Mouse (Mus musculus) adrenal gland, postnatal 14 days (tissue): ENCODE measurements around the gene Olfr921. TPM values are rescaled to one million over a fixed set of nuclear protein-coding genes. Genes with fewer than 3 reads are reported as not detected.

Experiments used
- DNase-seq: peaks from one replicate; pipeline ENCODE4 v3.0.0; 2021; ENCODE audit warnings: mixed read lengths
- long read RNA-seq, 2 experiments: library from polyadenylated mRNA; stranded (forward); transcript quantifications; one replicate each; pipeline ENCODE4 v2.0.0; 2021
- total RNA-seq: library from RNA; stranded (reverse); gene quantifications from 2 replicates; pipeline ENCODE4 v1.2.3, GENCODE M21; 2021

The Olfr921 gene
- total RNA-seq: not detected in 2 replicates
- long read RNA-seq, experiment 1: 0 reads
- long read RNA-seq, experiment 2: 0 reads

DNA sequence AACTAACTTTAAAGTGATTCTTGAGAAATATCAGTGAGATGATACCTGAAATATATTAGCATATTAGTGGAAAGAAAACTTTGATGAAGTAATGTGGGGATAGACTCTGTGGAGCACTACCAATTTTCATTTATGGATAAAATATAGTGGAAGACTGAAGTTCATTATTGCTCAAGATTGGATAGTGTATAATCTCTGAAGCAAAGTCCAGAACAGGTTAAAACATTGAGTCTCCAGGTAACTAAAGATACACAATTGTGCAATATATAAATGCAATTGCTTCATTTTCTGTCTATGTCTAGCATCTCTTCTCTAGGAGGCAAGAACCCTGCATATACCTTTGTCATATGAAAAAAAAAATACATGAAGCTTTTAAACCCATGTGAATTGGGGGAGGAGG lies at the start of gene Olfr921:
Olfr921 (plus strand) TSS at position 301 of the 400 bp plus-strand sequence.
- no peak for DNase-seq

DNA sequence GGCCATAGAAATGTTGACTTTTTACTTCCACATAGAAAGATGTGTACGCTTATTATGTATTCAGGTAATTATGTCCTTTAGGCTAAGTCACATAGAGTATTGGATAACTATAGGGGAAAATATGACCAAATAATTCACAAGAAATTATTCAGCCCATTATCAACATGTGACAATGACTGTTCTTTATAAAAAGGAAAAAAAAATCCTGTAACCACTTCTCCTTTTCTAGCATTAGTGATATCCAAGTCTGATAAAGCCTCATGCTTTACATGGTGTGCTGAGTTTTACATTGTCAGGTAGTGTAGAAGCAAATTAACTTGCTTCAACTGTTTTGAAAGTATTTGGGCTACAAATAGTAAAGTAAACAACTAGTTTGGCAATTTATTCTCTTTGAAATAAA lies 48.8 kb upstream of the Olfr921 start:
- DNase-seq: no peak

DNA sequence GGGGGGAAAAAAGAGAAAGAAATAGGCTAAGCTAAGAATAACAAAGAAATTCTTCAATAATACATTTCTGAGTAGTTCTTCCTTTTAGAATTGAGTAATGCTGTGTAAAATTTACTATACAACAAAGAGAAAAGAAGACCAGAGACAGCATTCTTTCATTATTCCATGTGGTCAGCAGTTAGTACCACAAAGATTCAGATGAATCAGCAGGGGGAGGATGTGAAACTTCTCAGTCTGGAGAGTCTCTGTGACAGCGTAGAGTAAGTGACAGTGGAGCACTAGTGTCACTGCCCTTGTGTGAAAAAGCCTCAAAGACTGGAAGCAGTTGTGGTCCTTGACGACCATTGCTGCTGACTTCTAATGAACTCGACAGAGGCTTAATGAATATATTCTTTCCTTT lies 44.6 kb upstream of the Olfr921 start:
- no peak for DNase-seq

DNA sequence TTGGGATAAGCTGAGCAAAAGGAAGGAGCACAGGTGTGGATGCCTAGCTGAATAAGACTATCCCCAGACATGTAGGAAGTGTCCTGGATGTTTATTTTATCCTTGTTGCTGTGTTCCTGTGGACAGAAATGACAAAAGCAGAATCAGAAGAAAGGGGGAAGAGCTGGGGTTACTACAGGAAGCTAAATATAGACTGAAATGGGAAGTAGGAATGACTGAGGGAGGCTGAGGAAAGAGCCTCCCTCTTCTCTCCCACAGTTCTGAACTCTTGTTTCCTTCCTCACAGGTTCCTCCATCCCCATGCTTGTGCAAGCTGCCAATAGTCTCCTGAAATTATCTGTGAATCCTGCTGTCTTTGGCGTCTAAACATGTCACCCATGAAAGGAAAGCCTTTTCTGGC lies 31.5 kb upstream of the Olfr921 start:
- DNase-seq: no peak

DNA sequence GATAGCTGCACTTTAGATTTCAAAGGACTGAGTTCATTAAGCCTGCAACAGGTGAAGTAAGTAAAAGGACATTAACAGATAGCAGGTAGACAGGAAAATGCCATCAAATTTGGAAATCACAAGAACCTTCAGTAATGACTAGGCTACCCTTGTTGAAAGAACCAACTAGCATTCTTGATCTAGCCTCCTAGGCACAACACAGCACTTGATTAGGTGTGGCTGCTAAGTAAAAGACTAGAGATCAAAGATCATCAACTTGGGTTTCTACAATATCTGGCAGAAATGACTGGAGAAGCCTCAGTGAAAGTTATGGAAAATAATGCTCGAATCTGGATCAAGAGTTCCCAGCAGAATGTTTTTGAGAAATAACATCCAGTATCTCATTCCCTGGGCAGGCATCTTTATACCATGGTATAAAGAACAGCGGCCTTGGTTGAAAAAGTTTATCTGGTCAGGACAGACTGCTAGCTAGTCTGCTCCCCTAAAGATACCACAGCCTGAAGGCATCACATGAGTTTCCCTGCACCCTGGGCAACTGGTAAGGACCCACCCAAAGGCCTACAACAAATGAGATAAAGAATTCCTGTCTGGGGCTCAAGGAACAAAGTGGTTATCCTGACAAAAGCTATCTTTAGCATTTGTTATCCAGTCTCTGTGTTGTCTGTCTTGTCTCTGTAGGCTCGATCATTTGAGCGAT lies 28.1 kb upstream of the Olfr921 start:
- DNase-seq: no peak

DNA sequence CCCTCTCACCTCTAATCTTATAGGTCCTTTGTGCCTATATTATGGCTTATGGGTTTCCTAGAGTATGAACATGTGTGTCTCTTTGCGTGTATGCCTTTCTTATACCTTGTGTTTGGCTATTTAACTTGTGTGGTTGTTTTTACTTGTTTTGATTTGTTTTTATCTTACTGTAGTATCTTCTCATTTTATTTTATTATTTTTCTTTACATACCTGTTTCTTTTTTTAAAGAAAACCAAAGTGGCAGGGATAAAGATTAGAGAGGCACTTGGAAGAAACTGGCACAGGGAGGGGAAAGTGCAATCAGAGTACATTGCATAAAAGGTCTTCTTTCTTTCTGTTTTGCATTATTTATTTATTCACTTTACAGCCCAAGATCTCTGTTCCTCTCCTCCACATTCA lies 20.9 kb upstream of the Olfr921 start, which contains the start of gene Olfr920:
Olfr920 (plus strand) TSS at position 301 of the 400 bp plus-strand sequence.
- no peak for DNase-seq

DNA sequence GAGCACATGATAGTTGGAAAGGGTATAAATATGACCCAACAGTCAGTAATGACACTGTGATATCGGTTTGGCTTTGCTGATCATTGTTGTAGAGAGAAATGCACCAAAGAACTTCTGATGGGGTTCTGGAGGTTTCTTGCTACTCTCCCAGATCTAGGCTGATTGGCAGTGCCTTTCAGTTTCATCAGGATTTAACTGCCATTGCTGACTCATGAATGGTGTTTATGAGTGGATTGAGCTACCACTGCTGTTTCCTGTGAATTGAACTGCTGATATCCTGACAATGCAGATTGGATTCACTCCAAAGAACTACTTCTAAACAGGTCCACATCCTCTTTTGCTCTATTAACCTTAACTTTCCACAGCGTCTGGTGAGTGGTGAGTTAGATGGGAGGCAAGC lies 19.8 kb downstream of the Olfr921 start:
- no peak for DNase-seq

DNA sequence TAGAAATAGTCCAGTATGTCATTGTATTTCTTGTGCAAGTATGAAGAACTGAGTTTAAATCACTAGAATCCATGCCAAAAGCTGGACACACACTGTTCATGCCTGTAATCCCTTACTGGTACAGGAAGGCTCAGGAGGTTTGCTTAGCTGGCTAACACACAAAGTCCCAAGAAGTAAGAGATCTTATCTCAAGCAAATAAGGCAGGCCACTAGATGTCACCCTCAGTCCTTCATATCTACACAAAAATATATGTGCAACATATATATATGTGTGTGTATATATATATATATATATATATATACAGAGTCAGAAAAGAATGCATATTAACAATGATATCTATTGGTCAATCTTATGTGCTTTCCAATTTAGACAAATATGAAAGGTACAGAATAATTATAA lies 32.8 kb downstream of the Olfr921 start:
- no peak for DNase-seq

DNA sequence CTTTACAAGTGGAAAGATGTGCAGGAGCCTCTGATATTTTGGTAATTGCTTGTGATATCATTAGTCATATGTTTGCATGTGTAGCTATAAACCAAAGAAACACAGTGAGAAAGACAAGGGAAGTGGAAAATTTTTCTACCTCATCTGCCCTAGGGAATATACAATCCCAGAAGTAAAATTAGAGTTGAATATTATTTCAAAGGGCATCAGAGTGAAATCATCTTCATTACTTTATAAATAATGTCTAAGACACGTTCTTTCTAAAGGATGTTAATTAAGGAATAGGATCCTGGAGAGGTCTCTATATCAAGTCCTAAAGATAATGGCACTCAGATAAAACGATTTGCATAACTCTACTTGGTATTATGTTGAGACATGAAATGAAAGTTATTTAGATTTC lies 41.4 kb downstream of the Olfr921 start, which contains the start of gene Olfr922:
Olfr922 (plus strand) TSS at position 301 of the 400 bp plus-strand sequence.
- DNase-seq: no peak

DNA sequence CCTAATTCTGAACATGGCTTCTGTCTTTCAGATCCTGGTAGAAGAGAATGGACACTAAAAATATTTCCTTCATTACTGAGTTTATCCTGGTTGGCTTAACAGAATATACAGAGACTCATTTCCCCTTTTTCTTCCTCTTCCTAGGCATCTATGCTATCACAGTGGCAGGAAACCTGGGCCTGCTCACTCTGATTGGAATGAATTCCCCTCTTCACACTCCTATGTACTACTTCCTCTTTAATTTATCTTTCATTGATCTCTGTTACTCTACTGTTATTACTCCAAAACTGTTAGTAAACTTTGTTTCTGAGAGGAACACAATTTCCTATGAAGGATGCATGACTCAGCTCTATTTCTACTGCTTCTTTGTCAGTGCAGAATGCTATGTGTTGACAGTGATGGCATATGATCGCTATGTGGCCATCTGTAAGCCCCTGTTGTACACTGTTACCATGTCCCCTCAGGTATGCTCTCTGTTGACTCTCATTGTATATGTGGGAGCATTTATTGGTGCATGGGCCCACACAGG lies 42.7 kb downstream of the Olfr921 start:
- no peak for DNase-seq

DNA sequence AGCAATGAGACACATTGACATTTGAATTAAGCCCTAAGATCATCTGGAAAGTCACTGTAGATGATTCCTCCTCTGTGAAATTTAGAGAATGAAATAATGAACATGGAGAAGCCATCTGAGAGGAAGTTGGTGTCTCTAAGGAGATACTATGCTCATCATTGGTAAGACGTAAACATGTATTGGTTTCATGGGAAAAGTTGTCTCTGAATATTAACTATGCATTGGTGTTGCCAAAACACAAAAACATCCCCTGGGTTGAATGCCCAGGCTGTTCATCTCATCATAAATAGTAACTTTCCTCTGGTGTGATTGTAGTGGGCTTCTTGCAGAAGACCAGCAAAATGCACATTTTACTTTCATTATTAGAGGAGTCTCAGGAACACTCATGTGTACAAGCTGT lies 53.4 kb downstream of the Olfr921 start, which contains the start of gene Olfr923:
Olfr923 (plus strand) TSS at position 301 of the 400 bp plus-strand sequence.
- no peak for DNase-seq

Other genes starting within 250 kb of the Olfr921 start
- gene Olfr910, start 235.2 kb upstream of the Olfr921 start, total RNA-seq: not detected in 2 replicates
- not detected in 2 replicates for gene Olfr912, start 192.9 kb upstream of the Olfr921 start, total RNA-seq
- not detected in 2 replicates for gene Olfr913, start 180.3 kb upstream of the Olfr921 start, total RNA-seq
- not detected in 2 replicates for gene Olfr914, start 168.0 kb upstream of the Olfr921 start, total RNA-seq
- not detected in 2 replicates for gene Olfr916, start 113.2 kb upstream of the Olfr921 start, total RNA-seq
- gene Olfr917, start 107.2 kb upstream of the Olfr921 start, total RNA-seq: not detected in 2 replicates
- not detected in 2 replicates for gene Olfr918, start 98.5 kb upstream of the Olfr921 start, total RNA-seq
- not detected in 2 replicates for gene Olfr919, start 69.4 kb upstream of the Olfr921 start, total RNA-seq
- gene Vwa5a, start 54.8 kb upstream of the Olfr921 start, total RNA-seq: 35.2 and 35.3 TPM in 2 replicates
- gene Olfr920, start 20.8 kb upstream of the Olfr921 start, total RNA-seq: 0.11 and 0.26 TPM in 2 replicates
- not detected in 2 replicates for gene Olfr922, start 41.5 kb downstream of the Olfr921 start, total RNA-seq
- not detected in 2 replicates for gene Olfr923, start 53.5 kb downstream of the Olfr921 start, total RNA-seq
- gene Olfr924, start 71.4 kb downstream of the Olfr921 start, total RNA-seq: not detected in 2 replicates
- not detected in 2 replicates for gene Olfr26, start 82.0 kb downstream of the Olfr921 start, total RNA-seq
- gene Olfr926, start 104.1 kb downstream of the Olfr921 start, total RNA-seq: not detected in 2 replicates
- gene Olfr930, start 156.7 kb downstream of the Olfr921 start, total RNA-seq: not detected in 2 replicates
- gene Olfr933, start 199.2 kb downstream of the Olfr921 start, total RNA-seq: 0.19 and 0.38 TPM in 2 replicates
- gene Olfr934, start 215.2 kb downstream of the Olfr921 start, total RNA-seq: not detected in 2 replicates
- not detected in 2 replicates for gene Olfr935, start 226.6 kb downstream of the Olfr921 start, total RNA-seq